Mouse (Mus musculus): ENCODE measurements around the gene Mcm6.
A peak's percentile ranks its signal among the peaks of the same experiment; 100 is the strongest.
"Not testable (repeated sequence)": the region's sequence is repeated elsewhere in the genome, so short reads cannot be mapped to it uniquely, and the experiment has no call there.

Mcm6 gene

DNA sequence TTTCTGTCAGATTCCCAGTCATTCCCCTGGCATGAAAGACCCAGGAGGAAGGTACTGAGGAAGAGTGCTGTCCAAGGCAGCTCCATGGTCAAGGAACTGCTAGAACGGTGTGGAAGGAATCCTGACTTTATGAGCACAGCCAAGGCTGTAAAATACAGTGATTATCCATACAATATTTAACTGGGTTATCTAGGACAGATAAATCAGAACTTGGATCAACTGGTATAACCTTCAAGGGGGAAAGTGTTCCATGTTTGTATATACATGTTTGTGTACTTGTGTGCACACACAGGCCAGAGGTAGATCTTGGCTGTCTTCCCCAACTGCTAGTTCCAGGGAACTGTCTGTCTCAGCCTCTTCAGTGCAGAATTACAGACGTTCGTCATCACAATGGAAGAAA, 31.2 kb downstream of the Mcm6 start, which contains the start of gene Lct:
Gene Lct, minus strand, starts transcription at position 101 of the 400 bp plus-strand sequence.
- DNase-seq, result no peak

DNA sequence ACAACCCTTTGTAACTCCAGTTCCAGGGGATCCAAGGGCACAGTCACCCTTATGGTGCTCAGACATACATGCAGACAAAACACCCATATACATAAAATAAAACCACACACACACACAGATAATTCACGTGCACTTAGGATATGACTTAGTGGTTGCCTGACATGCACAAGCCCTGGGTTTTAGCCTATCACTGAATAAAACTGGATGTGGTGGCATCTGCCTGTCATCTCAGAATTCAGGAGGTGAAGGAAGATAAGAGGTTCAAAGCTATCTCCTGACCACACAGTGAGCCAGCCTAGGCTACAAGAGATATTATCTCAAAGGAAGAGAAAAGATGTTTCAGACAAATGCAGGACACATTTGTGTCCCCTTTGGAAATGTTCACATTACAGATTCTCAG, 32.3 kb downstream of the Mcm6 start:
- DNase-seq, result no peak

DNA sequence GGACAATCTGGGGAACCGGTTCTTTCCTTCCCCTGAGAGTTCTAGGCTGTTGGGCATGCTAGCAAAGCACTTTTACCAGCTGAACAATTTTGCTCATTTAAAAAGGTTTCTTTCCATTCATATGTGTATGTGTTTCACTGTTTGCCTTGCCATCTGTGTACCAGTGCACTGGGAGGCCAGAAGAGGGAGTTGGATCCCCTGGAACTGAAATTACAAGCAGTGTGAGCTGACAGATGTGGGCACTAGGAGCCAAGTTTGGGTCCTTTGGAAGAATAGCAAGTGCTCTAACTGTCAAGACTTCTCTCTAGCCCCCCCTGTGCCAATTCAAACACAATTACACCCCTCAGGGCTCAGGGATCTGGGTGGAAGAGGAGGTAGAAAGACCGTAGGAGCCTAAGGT, 34.7 kb downstream of the Mcm6 start:
- DNase-seq, result no peak

DNA sequence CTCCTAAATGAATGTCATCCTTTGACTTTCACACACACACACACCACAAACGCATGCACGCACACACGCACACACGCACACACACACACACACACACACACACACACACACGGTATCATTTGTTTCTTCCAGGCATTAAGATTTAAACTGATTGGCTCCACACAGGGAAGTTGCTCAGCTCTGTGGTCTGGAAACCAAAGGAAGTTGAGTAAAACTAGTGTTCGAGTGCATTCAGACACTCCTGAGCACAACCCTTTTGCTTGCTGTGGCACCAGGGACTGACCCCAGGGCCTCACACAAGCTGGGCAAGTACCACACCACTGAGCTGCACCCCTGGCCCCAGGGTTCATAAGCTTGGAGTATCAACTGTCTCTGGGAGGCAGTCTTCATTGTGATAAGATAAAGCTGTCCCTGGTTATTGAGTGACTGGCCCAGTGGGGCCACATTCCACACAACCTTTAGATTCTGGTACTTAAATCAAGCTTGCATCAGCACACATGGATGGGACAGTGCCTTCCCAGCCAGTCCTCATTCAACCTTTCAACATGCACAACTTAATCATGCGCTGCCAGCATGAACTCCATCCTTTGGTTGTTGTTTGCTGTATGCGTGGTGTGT, 36.3 kb downstream of the Mcm6 start:
- no peak for DNase-seq

GRCm38 (mm10) chr1:128319266-128319665, 40.2 kb downstream of the Mcm6 start:
- not testable (repeated sequence) for DNase-seq

DNA sequence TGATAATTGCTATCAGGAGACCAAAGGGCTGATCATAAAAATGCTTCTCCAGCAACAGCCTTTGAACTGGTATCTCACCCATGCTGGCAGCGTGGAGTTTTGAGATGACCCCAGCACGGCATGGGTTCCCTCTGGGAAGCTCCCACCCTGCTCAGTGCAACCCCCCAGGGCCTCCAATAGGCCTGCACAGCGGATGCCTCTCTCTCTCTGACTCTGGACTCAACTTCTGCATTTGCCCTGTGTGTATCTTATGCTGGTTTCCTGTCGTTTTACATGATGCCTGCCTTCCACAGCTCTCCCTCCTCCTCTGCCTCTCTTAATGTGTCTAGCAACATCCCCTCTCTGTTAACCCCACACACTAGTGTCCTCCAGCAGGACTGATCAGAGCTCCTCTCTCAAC, 44.8 kb downstream of the Mcm6 start:
- no peak for DNase-seq

- peak in 1 of 2 experiments; percentile 22 for DNase-seq
Measured at GRCm38 (mm10) chr1:128309043-128309442, 50.4 kb downstream of the Mcm6 start.

DNA sequence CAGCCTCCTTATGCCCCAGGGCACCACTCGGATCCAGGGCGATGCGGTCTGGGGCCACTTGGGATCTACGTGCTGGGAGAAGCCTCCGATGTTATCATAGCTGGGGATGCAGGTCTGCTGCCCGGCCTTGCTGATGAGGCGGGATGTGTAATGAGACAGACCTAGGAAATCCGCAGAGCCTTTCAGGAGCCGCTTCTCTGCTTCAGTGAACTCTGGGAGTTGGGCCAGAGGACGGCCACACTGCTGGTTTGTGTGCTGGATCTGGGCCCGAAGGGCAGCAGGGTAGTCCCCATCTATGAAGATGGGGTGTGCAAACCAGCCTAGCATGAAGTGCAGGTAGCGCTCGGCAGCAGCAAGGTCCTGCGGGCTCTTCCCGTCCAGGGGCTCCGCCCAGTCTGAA, 55.6 kb downstream of the Mcm6 start:
- peak; percentile 90 to 94 for DNase-seq

- no peak for DNase-seq
Measured at GRCm38 (mm10) chr1:128295717-128296528, 63.5 kb downstream of the Mcm6 start.

DNA sequence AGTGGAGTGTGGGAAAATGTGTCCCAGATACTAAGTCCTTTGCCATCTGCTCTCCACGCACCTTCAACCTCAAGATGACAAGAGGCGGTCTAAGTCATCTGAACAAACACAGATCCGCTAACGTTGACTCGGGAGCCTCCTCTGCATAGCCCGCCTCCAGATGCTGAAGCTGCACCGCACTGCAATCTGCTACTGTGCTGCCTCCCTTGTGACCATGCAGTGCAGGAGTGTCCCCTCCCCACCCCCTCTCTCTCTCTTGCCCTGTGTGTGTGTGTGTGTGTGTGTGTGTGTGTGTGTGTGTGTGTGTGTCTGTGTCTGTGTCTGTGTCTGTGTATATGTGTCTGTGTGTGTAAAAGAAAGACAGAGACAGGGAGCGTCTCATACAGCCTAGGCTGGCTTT, 64.2 kb downstream of the Mcm6 start:
- DNase-seq, result no peak

GRCm38 (mm10) chr1:128293524-128293923, 65.9 kb downstream of the Mcm6 start:
- peak; percentile 70 to 74 for DNase-seq

DNA sequence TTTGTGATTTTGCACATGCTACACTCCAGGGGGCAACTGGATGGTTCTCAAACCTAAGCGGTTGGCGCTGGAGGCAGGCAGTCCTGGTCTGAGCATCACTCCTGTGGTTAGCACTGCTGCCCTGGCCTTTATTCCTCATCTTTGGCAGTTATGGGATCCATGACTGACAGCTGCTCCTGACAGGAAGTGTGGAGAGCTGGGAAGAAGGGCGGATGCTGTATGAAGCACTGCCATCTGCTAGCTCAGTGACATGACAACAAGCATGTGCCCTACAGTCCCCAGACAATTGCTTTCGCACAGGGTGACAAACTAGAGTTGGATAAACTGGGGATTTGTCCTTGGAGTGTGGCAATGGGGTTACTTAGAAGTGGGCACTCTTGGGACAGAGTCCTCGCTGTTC, 69.2 kb downstream of the Mcm6 start:
- no peak for DNase-seq

DNA sequence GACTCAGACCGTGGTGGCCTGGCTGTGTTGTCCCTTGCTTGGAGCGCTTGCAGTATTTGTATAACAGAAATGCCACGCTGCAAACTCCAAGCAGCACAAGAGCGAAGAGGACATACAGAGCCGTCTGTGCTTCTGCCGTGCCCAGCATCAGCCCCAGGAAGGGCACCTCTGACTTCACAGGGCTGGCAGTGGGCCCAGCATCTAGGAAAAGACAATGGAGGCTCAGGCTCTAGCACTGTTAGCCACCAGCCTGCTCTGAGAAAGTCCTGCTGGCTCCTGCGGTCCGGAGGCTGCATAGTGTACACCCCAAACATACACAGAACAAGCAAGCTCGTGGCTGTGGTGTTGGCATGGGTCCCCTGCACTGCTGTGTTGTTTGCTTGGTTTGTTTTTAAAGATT, 74.3 kb downstream of the Mcm6 start:
- no peak for DNase-seq

GRCm38 (mm10) chr1:128284157-128284690, 75.2 kb downstream of the Mcm6 start:
- DNase-seq, result no peak

GRCm38 (mm10) chr1:128282924-128283323, 76.5 kb downstream of the Mcm6 start:
- no peak for DNase-seq

DNA sequence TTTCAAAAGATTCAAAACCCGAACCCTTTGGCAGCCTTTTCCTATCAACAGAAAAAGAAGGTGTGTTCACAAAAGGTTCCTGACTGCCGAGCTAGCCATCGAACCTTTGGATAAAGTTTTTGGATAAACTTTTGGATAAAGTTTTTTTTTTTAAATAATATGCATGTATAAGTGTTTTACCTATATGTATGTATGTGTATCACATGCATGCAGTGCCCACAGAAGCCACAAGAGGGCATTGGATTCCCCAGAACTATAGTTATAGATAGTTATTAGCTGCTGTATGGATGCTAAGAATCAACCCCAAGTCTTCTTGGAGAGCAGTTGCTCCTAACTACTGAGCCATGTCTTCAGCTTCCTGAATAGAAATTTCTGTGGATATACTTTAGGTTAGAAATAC, 77.7 kb downstream of the Mcm6 start:
- DNase-seq, result no peak
